In genomic region chr11:65638211-65638610, GRCm38 (mm10) we compare ENCODE assay signal across 24 mouse cellular contexts.
"Had no signal": no experiment of that assay in that cellular context is flagged by ENCODE, and none has a peak within 500 bp of the region (broad histone marks: within the 10 kb centered on the region; RNA-seq: fewer than 3 reads in every experiment).

No protein-coding gene starts in this region.

- H3K9ac ChIP-seq: embryonic facial prominence, embryonic 12.5 days; embryonic facial prominence, embryonic 13.5 days; embryonic facial prominence, embryonic 15.5 days; forebrain, embryonic 12.5 days; forebrain, embryonic 13.5 days; forebrain, embryonic 15.5 days; forebrain, postnatal 0 days had no signal

- H3K27me3 ChIP-seq: embryonic facial prominence, embryonic 12.5 days; embryonic facial prominence, embryonic 13.5 days; embryonic facial prominence, embryonic 15.5 days; forebrain, embryonic 12.5 days; forebrain, embryonic 13.5 days; forebrain, embryonic 15.5 days had no signal

- H3K27ac ChIP-seq: embryonic facial prominence, embryonic 10.5 days; embryonic facial prominence, embryonic 12.5 days; embryonic facial prominence, embryonic 13.5 days; embryonic facial prominence, embryonic 15.5 days; forebrain, embryonic 10.5 days; forebrain, embryonic 12.5 days; forebrain, embryonic 13.5 days; forebrain, embryonic 15.5 days; gastrocnemius, adult 2 months; heart, adult 2 months had no signal

- DNase-seq: cerebellum, adult 8-10 months; cerebellum, adult 9-10 months; cerebellum, adult 9-11 months; cerebellum, postnatal 25 days; cerebellum, postnatal 36 days; embryo, embryonic 11 days; forebrain, postnatal 0 days; gastrocnemius, adult 2 months; gastrocnemius, postnatal 10 days; gastrocnemius, postnatal 14 days; gastrocnemius, postnatal 36 days; heart, adult 18-20 months; heart, adult 2 months had no signal

- H3K4me1 ChIP-seq: embryonic facial prominence, embryonic 10.5 days; embryonic facial prominence, embryonic 12.5 days; embryonic facial prominence, embryonic 13.5 days; embryonic facial prominence, embryonic 15.5 days; forebrain, embryonic 10.5 days; forebrain, embryonic 12.5 days; forebrain, embryonic 13.5 days; forebrain, embryonic 15.5 days had no signal

- H3K4me2 ChIP-seq: embryonic facial prominence, embryonic 12.5 days; embryonic facial prominence, embryonic 13.5 days; embryonic facial prominence, embryonic 15.5 days; forebrain, embryonic 12.5 days; forebrain, embryonic 13.5 days; forebrain, embryonic 15.5 days had no signal

- H3K36me3 ChIP-seq: embryonic facial prominence, embryonic 10.5 days; embryonic facial prominence, embryonic 12.5 days; embryonic facial prominence, embryonic 13.5 days; embryonic facial prominence, embryonic 15.5 days; forebrain, embryonic 10.5 days; forebrain, embryonic 12.5 days; forebrain, embryonic 15.5 days had no signal

- ATAC-seq: forebrain, embryonic 13.5 days; forebrain, embryonic 14.5 days; forebrain, embryonic 15.5 days; forebrain, embryonic 16.5 days; forebrain, postnatal 0 days had no signal

- H3K4me3 ChIP-seq: embryonic facial prominence, embryonic 10.5 days; embryonic facial prominence, embryonic 12.5 days; embryonic facial prominence, embryonic 13.5 days; embryonic facial prominence, embryonic 15.5 days; erythroblast, embryonic 14.5 days; forebrain, embryonic 10.5 days; forebrain, embryonic 12.5 days; forebrain, embryonic 13.5 days; forebrain, embryonic 15.5 days; gastrocnemius, adult 2 months; heart, adult 2 months had no signal

- H3K9me3 ChIP-seq: embryonic facial prominence, embryonic 10.5 days; embryonic facial prominence, embryonic 12.5 days; embryonic facial prominence, embryonic 13.5 days; embryonic facial prominence, embryonic 15.5 days; forebrain, embryonic 10.5 days; forebrain, embryonic 12.5 days; forebrain, embryonic 13.5 days; forebrain, embryonic 15.5 days had no signal
